Mouse (Mus musculus) fibroblast of lung, adult 2 months (primary cell): ENCODE measurements around the gene Gstm6.
"Not testable (repeated sequence)": the region's sequence is repeated elsewhere in the genome, so short reads cannot be mapped to it uniquely, and the experiment has no call there.

Experiments
- DNase-seq: peaks from one replicate; pipeline ENCODE4 v3.0.0-alpha.2; 2011; ENCODE audit warnings: low read depth

Gstm6 gene

GRCm38 (mm10) chr3:107889236-107889635 lies 54.3 kb downstream of the Gstm6 start:
- not testable (repeated sequence) for DNase-seq
